Mouse (Mus musculus): ENCODE results near the gene Trip6.

- TF ChIP-seq CTCF (IDR thresholded peaks at IDR 0.05; ENCODE audit: borderline replicate concordance, insufficient read depth, low read length) (no peak), POLR2A (IDR thresholded peaks at IDR 0.05; ENCODE audit: low read depth, low read length) (peak; percentile 87)
These were observed 6.9 kb downstream of the Trip6 start, which contains the start of gene Srrt for GRCm38 (mm10) chr5:137307071-137307912.
